Mouse (Mus musculus) hindbrain, embryonic 15.5 days (tissue): ENCODE measurements around the gene Tirap. TPM values are rescaled to one million over a fixed set of nuclear protein-coding genes. Genes with fewer than 3 reads are reported as not detected.
A peak's percentile ranks its signal among the peaks of the same experiment; 100 is the strongest.

Experiments
- ATAC-seq: fragments of 200-750 bp; cut with Nextera tagmentation; 2 replicates; pipeline ENCODE4 v1.8.0; 2017; ENCODE audit warnings: low read depth, moderate number of reproducible peaks, moderate TSS enrichment; ENCODE audit not compliant: low FRiP score
- H3K27ac ChIP-seq: fragments of 300-500 bp; sonication (generic); replicated peaks from 2 replicates; pipeline ENCODE4 v1.5.1; 2015; ENCODE audit warnings: mild to moderate bottlenecking, inconsistent platforms
- H3K27me3 ChIP-seq: fragments of 300-500 bp; sonication (generic); 2 replicates; pipeline ENCODE4 v1.6.1; 2015; ENCODE audit warnings: control low read depth, inconsistent platforms
- H3K36me3 ChIP-seq: fragments of 300-500 bp; sonication (generic); 2 replicates; pipeline ENCODE4 v1.6.1; 2015; ENCODE audit warnings: control low read depth, inconsistent platforms
- H3K4me1 ChIP-seq: fragments of 300-500 bp; sonication (generic); replicated peaks from 2 replicates; pipeline ENCODE4 v1.6.1; 2015; ENCODE audit warnings: control low read depth, inconsistent platforms
- H3K4me2 ChIP-seq: fragments of 300-500 bp; sonication (generic); 2 replicates; pipeline ENCODE4 v1.6.1; 2015; ENCODE audit warnings: moderate library complexity, mild to moderate bottlenecking, inconsistent platforms
- H3K4me3 ChIP-seq: fragments of 300-500 bp; sonication (generic); 2 replicates; pipeline ENCODE4 v1.5.1; 2015; ENCODE audit warnings: mild to moderate bottlenecking, inconsistent platforms
- H3K9ac ChIP-seq: fragments of 300-500 bp; sonication (generic); 2 replicates; pipeline ENCODE4 v1.6.1; 2015; ENCODE audit warnings: inconsistent platforms
- H3K9me3 ChIP-seq: fragments of 300-500 bp; sonication (generic); 2 replicates; pipeline ENCODE4 v1.6.1; 2016; ENCODE audit warnings: control low read depth, inconsistent platforms
- WGBS: fragments of 180-500 bp; shearing (Covaris S2); methylation state at CpG from one replicate; pipeline ENCODE4 v1.1.7; 2015; 5-methylcytosine and 5-hydroxymethylcytosine counted together
- polyA plus RNA-seq: library from polyadenylated mRNA; unstranded; fragments of >200 nt; fragmentation: Nextera tagmentation; extraction: Ambion mirVana; gene quantifications from 2 replicates; pipeline ENCODE4 v1.2.1, GENCODE M21; 2015

Tirap gene
- 5.9 and 6.1 TPM in 2 replicates for polyA plus RNA-seq

DNA sequence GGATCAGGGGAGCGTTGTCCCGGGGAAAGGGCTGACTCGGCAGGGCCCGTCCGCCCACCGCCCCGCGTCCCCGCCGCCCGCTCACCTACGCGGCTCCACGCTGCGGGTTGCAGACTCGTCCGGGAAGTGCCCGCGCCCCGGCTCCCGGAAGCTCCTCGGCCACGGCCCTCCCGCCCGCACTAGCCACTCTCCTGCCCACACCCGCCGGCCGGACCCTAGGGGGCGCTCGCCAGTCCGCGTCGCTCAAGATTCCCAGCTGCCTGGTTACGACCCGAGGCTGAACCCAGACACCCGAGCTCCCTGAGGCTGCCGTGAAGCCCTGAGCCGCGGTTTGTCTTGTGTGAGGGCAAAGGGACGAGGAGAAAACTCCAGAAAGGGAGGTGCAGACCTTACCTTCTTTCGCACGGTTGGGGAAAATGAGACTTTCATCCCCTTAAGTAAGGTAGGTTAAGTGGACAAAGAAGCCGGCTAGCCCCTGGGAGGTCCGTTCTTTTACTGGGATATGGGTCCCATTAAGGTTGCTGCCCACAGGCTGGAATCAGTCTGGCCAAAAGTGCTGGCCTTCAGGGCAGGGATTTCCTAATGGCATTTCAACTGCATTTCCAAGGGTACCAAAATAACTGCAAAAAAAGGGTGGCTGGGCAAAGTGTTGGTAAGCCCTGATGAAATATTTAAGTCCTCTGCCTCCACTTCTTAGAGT lies at the start of gene Tirap, which contains the start of gene Srpr:
Gene Tirap (minus strand): TSS at position 520 of the 700 bp plus-strand sequence.
Gene Srpr (plus strand): TSS at position 404 of the 700 bp plus-strand sequence.
- Histone ChIP-seq H3K9ac (peak within 1 kb of the TSS; percentile 48), H3K4me3 (peak within 1 kb of the TSS; percentile 47), H3K27ac (0 out of 2 replicates have a peak within 1 kb of the TSS, but pooled peaks have one; percentile 30), H3K36me3 (peaks cover 7% of the 10 kb centered on the region), H3K4me2 (peak within 1 kb of the TSS; percentile 73), H3K9me3 (no peaks in the 10 kb centered on the region), H3K27me3 (no peaks in the 10 kb centered on the region), H3K4me1 (peaks cover 17% of the 10 kb centered on the region)
- 2% methylated on average over 33 of the region's 44 CpGs for WGBS
- peak; percentile 88 for ATAC-seq

GRCm38 (mm10) chr9:35249476-35249875 lies 49.4 kb upstream of the Tirap start:
- Histone ChIP-seq H3K9ac (no peak overlapping the region), H3K27ac (no peak overlapping the region), H3K4me1 (no peaks in the 10 kb centered on the region; the same call in 1 of the 2 replicates), H3K4me2 (no peak overlapping the region), H3K4me3 (no peak overlapping the region), H3K36me3 (no peaks in the 10 kb centered on the region), H3K9me3 (no peaks in the 10 kb centered on the region), H3K27me3 (no peaks in the 10 kb centered on the region)
- ATAC-seq, result no peak

DNA sequence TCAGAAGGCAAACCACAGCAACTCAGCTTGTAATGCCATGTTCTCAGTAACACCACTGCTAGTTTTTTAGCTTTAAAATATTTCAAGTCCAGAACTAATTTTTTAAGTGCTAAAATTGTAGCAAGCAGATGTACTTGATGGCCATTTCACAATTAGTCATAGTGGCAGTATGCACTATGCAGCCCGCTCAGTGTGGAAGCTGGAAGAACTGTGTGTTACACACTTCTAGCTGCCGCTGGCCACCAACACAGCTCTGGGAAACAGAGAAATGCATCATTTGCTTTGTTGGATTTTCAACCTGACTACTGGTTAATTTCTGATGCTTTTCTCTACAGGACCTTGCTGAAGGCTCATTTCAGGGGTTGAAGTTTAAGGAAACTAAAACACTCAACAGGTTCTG lies 47.3 kb upstream of the Tirap start:
- no peak for ATAC-seq
- no peak overlapping the region for H3K27ac ChIP-seq
- H3K27me3 ChIP-seq, result no peaks in the 10 kb centered on the region
- no peak overlapping the region for H3K9ac ChIP-seq
- H3K4me3 ChIP-seq, result no peak overlapping the region
- WGBS, result 90% methylated on average over 2 of the region's 2 CpGs
- H3K4me2 ChIP-seq, result no peak overlapping the region
- H3K9me3 ChIP-seq, result no peaks in the 10 kb centered on the region
- H3K36me3 ChIP-seq, result no peaks in the 10 kb centered on the region
- no peaks in the 10 kb centered on the region; the same call in 1 of the 2 replicates for H3K4me1 ChIP-seq

- Histone ChIP-seq H3K4me2 (no peak overlapping the region), H3K9me3 (no peaks in the 10 kb centered on the region), H3K4me1 (no peaks in the 10 kb centered on the region; the same call in 1 of the 2 replicates), H3K27me3 (no peaks in the 10 kb centered on the region), H3K27ac (no peak overlapping the region), H3K36me3 (peaks cover 10% of the 10 kb centered on the region), H3K9ac (no peak overlapping the region), H3K4me3 (no peak overlapping the region)
- WGBS, result 70% methylated on average over 1 of the region's 1 CpGs
- no peak for ATAC-seq
Measured at GRCm38 (mm10) chr9:35239734-35240133, 39.6 kb upstream of the Tirap start.

- WGBS, result 77% methylated on average over 6 of the region's 6 CpGs
- Histone ChIP-seq H3K4me3 (no peak overlapping the region), H3K27me3 (no peaks in the 10 kb centered on the region), H3K9me3 (no peaks in the 10 kb centered on the region), H3K27ac (no peak overlapping the region), H3K4me1 (no peaks in the 10 kb centered on the region), H3K36me3 (peaks cover 17% of the 10 kb centered on the region), H3K4me2 (no peak overlapping the region), H3K9ac (no peak overlapping the region)
- no peak for ATAC-seq
Measured at GRCm38 (mm10) chr9:35238915-35239571, 39.0 kb upstream of the Tirap start.

DNA sequence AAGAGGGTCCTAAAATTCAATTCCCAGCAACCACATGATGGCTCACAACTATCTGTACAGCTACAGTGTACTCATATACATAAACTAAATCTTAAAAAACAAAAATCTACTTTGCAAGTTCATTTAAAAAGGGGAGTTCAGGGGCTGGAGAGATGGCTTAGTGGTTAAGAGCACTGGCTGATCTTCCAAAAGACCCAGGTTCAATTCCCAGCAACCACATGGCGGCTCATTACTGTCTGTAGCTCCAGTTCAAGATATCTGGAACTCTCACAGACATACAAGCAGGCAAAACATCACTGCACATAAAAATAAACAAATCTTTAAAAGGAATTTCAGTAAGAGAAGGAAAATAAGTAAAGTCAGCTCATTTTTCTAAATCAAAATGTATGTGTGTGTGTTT lies 38.3 kb upstream of the Tirap start:
- Histone ChIP-seq H3K4me2 (no peak overlapping the region), H3K36me3 (peaks cover 22% of the 10 kb centered on the region), H3K4me1 (no peaks in the 10 kb centered on the region), H3K27ac (no peak overlapping the region), H3K27me3 (no peaks in the 10 kb centered on the region), H3K4me3 (no peak overlapping the region), H3K9me3 (no peaks in the 10 kb centered on the region), H3K9ac (no peak overlapping the region)
- 94% methylated on average over 1 of the region's 1 CpGs for WGBS
- no peak for ATAC-seq

DNA sequence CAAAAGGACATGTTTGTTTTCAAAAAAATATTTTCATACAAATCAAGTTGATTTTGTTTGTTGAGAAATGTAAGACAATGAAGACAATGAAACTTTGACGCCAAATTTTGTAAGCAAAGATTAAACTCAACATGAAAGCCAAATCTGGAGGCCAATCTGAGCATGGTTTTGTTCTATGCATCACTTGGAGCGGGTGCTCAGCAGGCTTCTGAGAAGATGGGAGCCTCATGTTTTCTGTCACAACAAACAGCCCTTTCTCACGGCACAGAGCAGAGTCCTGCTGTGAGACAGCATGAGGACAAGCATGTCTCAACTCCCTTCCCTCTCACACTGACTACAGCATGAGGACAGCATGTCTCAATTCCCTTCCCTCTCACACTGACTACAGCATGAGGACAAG lies 35.9 kb upstream of the Tirap start:
- no peak overlapping the region for H3K9ac ChIP-seq
- no peaks in the 10 kb centered on the region for H3K27me3 ChIP-seq
- peaks cover 43% of the 10 kb centered on the region for H3K36me3 ChIP-seq
- H3K4me1 ChIP-seq, result no peaks in the 10 kb centered on the region
- H3K4me2 ChIP-seq, result no peak overlapping the region
- H3K4me3 ChIP-seq, result no peak overlapping the region
- ATAC-seq, result no peak
- no peaks in the 10 kb centered on the region for H3K9me3 ChIP-seq
- WGBS, result 49% methylated on average over 3 of the region's 3 CpGs
- H3K27ac ChIP-seq, result no peak overlapping the region

DNA sequence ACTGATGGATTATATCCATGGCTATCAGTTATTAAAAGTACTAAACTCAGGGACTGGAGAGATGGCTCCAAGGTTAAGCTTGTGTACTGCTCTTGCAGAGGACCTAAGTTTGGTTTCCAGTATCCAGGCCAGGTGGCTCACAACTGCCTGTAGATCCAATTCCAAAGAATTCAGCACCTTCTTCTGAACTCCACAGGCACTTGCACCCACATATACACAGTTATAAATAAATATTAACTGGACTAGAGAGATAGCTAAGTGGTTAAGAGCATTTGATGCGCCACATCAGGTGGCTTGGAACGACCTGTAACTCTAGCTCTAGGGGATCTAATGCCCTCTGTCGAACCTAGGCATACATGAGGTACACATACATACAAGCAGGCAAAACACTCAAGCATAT lies 28.6 kb upstream of the Tirap start:
- no peak for ATAC-seq
- no peak overlapping the region for H3K27ac ChIP-seq
- no peaks in the 10 kb centered on the region for H3K4me1 ChIP-seq
- no peak overlapping the region for H3K4me2 ChIP-seq
- no peak overlapping the region for H3K4me3 ChIP-seq
- peaks cover 35% of the 10 kb centered on the region for H3K36me3 ChIP-seq
- H3K9ac ChIP-seq, result no peak overlapping the region
- 93% methylated on average over 3 of the region's 3 CpGs for WGBS
- H3K27me3 ChIP-seq, result no peaks in the 10 kb centered on the region
- H3K9me3 ChIP-seq, result no peaks in the 10 kb centered on the region

GRCm38 (mm10) chr9:35223466-35223865 lies 23.4 kb upstream of the Tirap start:
- H3K4me2 ChIP-seq, result no peak overlapping the region
- ATAC-seq, result no peak
- no peaks in the 10 kb centered on the region for H3K4me1 ChIP-seq
- no peak overlapping the region for H3K9ac ChIP-seq
- no peaks in the 10 kb centered on the region for H3K27me3 ChIP-seq
- H3K27ac ChIP-seq, result no peak overlapping the region
- H3K4me3 ChIP-seq, result no peak overlapping the region
- H3K9me3 ChIP-seq, result no peaks in the 10 kb centered on the region
- WGBS, result 97% methylated on average over 3 of the region's 3 CpGs
- H3K36me3 ChIP-seq, result peaks cover 44% of the 10 kb centered on the region

DNA sequence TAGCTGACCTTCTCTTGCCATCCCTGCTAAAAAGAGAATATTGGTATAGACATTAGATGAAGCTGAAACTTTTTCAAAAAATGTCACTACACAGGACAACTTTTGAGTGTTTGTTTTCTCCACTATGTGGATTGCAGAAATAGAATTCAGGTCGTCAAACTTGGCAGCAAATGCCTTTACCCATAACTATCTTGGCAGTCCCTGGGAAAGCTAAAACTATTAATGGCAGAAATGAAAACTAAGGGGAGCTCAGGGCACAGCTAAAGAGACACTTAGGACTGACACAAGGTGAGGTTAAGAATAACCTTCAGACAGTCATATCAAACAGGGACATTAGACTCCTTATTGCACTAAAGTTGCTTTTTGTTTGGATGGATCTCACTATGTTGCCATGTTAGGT lies 17.9 kb upstream of the Tirap start:
- no peak for ATAC-seq
- H3K9ac ChIP-seq, result no peak overlapping the region
- H3K4me1 ChIP-seq, result no peaks in the 10 kb centered on the region
- no peaks in the 10 kb centered on the region for H3K9me3 ChIP-seq
- H3K27ac ChIP-seq, result no peak overlapping the region
- no peak overlapping the region for H3K4me3 ChIP-seq
- no peaks in the 10 kb centered on the region for H3K27me3 ChIP-seq
- H3K36me3 ChIP-seq, result peaks cover 77% of the 10 kb centered on the region
- 83% methylated on average over 1 of the region's 1 CpGs for WGBS
- H3K4me2 ChIP-seq, result no peak overlapping the region

- ATAC-seq, result no peak
- Histone ChIP-seq H3K4me2 (peak overlapping the region; percentile 89), H3K27ac (peak overlapping the region; percentile 78), H3K4me1 (peaks cover 18% of the 10 kb centered on the region), H3K9ac (peak overlapping the region; percentile 79), H3K36me3 (peaks cover 53% of the 10 kb centered on the region), H3K9me3 (no peaks in the 10 kb centered on the region), H3K27me3 (no peaks in the 10 kb centered on the region), H3K4me3 (peak overlapping the region; percentile 93)
- WGBS, result 37% methylated on average over 26 of the region's 26 CpGs
Measured at GRCm38 (mm10) chr9:35211573-35212511, 11.8 kb upstream of the Tirap start.
